Mouse (Mus musculus) liver, postnatal 0 days (tissue): ENCODE measurements around the gene Ifngr2.

Experiments used
- CTCF ChIP-seq: sonication (generic); IDR thresholded peaks from 2 replicates; pipeline ENCODE4 v1.5.1; 2016; ENCODE audit warnings: antibody characterized with exemption, low read depth
- EP300 ChIP-seq: IDR thresholded peaks from 2 replicates; pipeline ENCODE4 v1.6.1; 2016; ENCODE audit warnings: antibody characterized with exemption, low read depth, mild to moderate bottlenecking

DNA sequence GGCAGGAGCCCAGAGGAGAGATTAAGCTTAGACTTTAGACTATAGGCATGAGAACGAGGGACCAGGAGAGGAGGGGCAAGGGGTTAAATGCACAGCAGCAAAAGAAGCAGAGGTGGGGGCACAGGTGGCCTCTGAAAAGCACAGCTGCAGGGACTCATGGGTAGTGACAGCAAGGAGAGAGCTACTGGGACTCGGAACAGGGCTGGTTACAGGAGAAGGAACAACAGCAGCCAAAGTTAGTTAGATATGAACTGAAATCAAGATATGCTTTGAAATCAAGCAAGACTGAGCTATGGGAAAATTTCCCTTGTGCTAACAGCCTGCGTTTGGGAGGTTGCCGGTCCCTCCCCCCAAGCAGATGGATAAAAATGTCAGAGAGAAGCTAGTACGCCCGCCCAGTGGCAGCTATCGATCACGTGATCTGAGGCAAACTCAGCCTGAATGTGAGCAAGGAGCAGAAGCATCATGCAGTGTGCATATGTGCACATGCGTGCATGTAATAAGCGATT lies 5.2 kb upstream of the Ifngr2 start:
- TF ChIP-seq CTCF = no peak
- no peak for TF ChIP-seq EP300
